Mouse (Mus musculus): ENCODE data around the gene Ceacam16.

Gene Ceacam16

GRCm38 (mm10) chr7:19816224-19816771 is 44.8 kb downstream of the Ceacam16 start:
- peak; percentile 86 for DNase-seq (ENCODE audit: low spot score)

- DNase-seq (ENCODE audit: low spot score): no peak
Measured at GRCm38 (mm10) chr7:19815296-19816223, 45.5 kb downstream of the Ceacam16 start.

GRCm38 (mm10) chr7:19813579-19814122 is 47.4 kb downstream of the Ceacam16 start:
- no peak for DNase-seq (ENCODE audit: low spot score)

- no peak for DNase-seq (ENCODE audit: low spot score)
Measured at GRCm38 (mm10) chr7:19813161-19813560, 47.9 kb downstream of the Ceacam16 start.

GRCm38 (mm10) chr7:19811114-19811513 is 50.0 kb downstream of the Ceacam16 start:
- no peak for DNase-seq (ENCODE audit: low spot score)

- no peak for DNase-seq (ENCODE audit: low spot score)
Measured at GRCm38 (mm10) chr7:19809369-19809768, 51.7 kb downstream of the Ceacam16 start.

- no peak for DNase-seq (ENCODE audit: low spot score)
Measured at GRCm38 (mm10) chr7:19806356-19806969, 54.6 kb downstream of the Ceacam16 start.

- DNase-seq (ENCODE audit: low spot score): peak; percentile 65
Measured at GRCm38 (mm10) chr7:19802995-19803394, 58.1 kb downstream of the Ceacam16 start.

Data from adipocyte (in vitro differentiated cells).